Mouse (Mus musculus) kidney, adult 2 months (tissue): ENCODE data around the gene Ap4s1. TPM values are rescaled to one million over a fixed set of nuclear protein-coding genes. Genes with fewer than 3 reads are reported as not detected.

Source experiments
- DNase-seq: peaks from one replicate; pipeline ENCODE4 v3.0.0; 2021
- H3K27ac ChIP-seq: fragments of 200-500 bp; 2 replicates; pipeline ENCODE4 v1.5.1; 2012; ENCODE audit warnings: low read depth, low read length, control low read depth, inconsistent platforms; ENCODE audit not compliant: insufficient read depth
- H3K27me3 ChIP-seq: fragments of 200-500 bp; replicated peaks from 2 replicates; pipeline ENCODE4 v1.6.1; 2012; ENCODE audit warnings: mild to moderate bottlenecking, moderate library complexity, low read length, inconsistent platforms; ENCODE audit not compliant: control insufficient read depth, insufficient read depth
- H3K36me3 ChIP-seq: fragments of 200-500 bp; 2 replicates; pipeline ENCODE4 v1.6.1; 2012; ENCODE audit warnings: mild to moderate bottlenecking, moderate library complexity, low read length, inconsistent platforms; ENCODE audit not compliant: control insufficient read depth, insufficient read depth
- H3K4me1 ChIP-seq: fragments of 200-500 bp; 2 replicates; pipeline ENCODE4 v1.6.1; 2011; ENCODE audit warnings: low read length; ENCODE audit not compliant: control insufficient read depth, insufficient read depth
- H3K4me3 ChIP-seq: fragments of 200-500 bp; 2 replicates; pipeline ENCODE4 v1.5.1; 2011; ENCODE audit warnings: mild to moderate bottlenecking, low read depth, low read length, control low read depth; ENCODE audit not compliant: insufficient read depth
- CTCF ChIP-seq: fragments of 200-500 bp; conservative IDR thresholded peaks from 2 replicates; pipeline ENCODE4 v1.5.1; 2011; ENCODE audit warnings: low read depth, mild to moderate bottlenecking, control low read depth, low read length, moderate library complexity, mixed read lengths; ENCODE audit not compliant: insufficient read depth, insufficient read length
- POLR2A ChIP-seq: fragments of 200-500 bp; IDR thresholded peaks from one replicate; pipeline ENCODE4 v1.6.1; 2011; ENCODE audit warnings: low read depth, low read length, control low read depth
- WGBS: fragments of 180-500 bp; shearing (Covaris S2); methylation state at CpG from one replicate; pipeline ENCODE4 v1.1.7; 2018; 5-methylcytosine and 5-hydroxymethylcytosine counted together
- polyA plus RNA-seq: library from polyadenylated mRNA; depleted of rRNA; stranded (reverse); fragments of >200 nt; gene quantifications from 2 replicates; pipeline ENCODE4 v1.2.3, GENCODE M21; 2012

The Ap4s1 gene
- polyA plus RNA-seq, 1 experiment = 11.7 TPM

DNA sequence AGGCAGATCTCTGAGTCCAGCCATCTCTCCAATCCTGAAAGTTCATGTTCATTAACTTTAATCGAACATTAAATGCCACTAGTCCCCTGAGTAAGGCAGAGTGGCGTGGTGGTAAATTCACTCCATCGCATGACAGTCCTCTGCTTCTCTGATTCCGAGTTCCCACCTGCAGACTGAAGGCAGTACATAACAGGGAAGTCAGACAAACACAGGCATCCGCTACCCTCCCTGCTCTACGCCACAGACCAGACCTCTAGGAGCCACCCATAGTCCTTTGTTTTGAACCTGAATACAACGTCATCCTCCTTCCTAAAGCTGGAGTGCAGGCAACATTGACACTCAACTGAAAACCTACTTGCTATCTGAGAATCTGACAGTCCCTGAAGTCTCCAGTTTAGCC is 13.7 kb downstream of the Ap4s1 start:
- H3K4me3 ChIP-seq = no peak overlapping the region
- no peaks in the 10 kb centered on the region for H3K36me3 ChIP-seq
- H3K4me1 ChIP-seq = peaks cover 4% of the 10 kb centered on the region; the same call in 1 of the 2 replicates
- TF ChIP-seq POLR2A (no peak), CTCF (no peak)
- no peaks in the 10 kb centered on the region for H3K27me3 ChIP-seq
- no peak for DNase-seq
- no peak overlapping the region for H3K27ac ChIP-seq
- WGBS = 77% methylated on average over 7 of the region's 7 CpGs

DNA sequence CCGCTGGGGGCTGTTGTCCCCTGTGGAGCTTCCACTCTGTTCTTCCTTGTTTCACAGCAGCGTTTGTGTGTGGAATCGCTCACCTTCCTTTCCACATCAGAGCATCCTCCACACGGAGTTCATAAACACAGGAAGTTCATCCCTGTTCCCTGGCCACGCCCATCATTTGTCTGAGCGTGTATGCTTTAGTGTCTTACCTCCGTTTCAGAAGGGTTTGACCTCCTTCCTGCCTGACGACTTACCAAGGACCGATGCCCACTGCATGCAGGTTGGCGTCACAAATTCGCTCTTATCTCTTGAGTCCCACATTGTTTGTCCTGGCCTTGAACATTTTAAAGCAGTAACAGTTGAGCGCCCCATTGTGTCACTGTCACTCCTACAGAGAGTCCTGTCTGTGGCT is 14.9 kb downstream of the Ap4s1 start:
- no peak overlapping the region for H3K4me3 ChIP-seq
- peaks cover 4% of the 10 kb centered on the region; the same call in 1 of the 2 replicates for H3K4me1 ChIP-seq
- DNase-seq = peak; percentile 14
- no peak overlapping the region for H3K27ac ChIP-seq
- H3K36me3 ChIP-seq = no peaks in the 10 kb centered on the region
- TF ChIP-seq POLR2A (no peak), CTCF (no peak)
- H3K27me3 ChIP-seq = no peaks in the 10 kb centered on the region
- 71% methylated on average over 12 of the region's 12 CpGs for WGBS

DNA sequence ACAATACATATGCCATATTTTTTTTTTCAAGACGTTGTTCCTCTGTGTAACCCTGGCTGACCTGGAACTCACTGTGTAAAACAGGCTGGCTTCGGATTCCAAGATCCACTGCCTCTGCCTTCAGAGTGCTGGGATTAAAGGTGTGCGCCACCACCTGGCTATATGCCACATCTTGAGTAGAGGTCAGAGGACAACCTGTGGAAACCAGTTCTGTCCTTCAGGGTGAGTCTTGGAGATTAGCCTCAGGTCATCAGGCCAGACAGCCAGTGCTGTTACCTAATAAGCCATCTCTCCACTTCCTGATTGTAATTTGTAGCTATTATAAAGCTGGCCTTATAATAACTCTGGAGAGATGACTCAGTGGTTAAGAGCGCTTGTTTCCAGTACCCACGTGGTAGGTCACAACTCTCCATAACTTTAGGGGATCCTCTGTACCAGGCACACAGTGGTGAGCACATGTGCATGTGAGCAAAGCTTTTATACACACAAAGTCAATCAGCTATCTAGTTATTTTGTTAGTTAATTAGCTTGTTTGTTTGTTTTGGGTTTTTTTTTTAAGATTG is 15.9 kb downstream of the Ap4s1 start:
- Histone ChIP-seq H3K27ac (no peak overlapping the region), H3K27me3 (no peaks in the 10 kb centered on the region), H3K4me3 (no peak overlapping the region), H3K36me3 (no peaks in the 10 kb centered on the region), H3K4me1 (peaks cover 4% of the 10 kb centered on the region; the same call in 1 of the 2 replicates)
- DNase-seq = peak; percentile 81
- WGBS = 48% methylated on average over 5 of the region's 5 CpGs
- TF ChIP-seq POLR2A (no peak), CTCF (no peak)

DNA sequence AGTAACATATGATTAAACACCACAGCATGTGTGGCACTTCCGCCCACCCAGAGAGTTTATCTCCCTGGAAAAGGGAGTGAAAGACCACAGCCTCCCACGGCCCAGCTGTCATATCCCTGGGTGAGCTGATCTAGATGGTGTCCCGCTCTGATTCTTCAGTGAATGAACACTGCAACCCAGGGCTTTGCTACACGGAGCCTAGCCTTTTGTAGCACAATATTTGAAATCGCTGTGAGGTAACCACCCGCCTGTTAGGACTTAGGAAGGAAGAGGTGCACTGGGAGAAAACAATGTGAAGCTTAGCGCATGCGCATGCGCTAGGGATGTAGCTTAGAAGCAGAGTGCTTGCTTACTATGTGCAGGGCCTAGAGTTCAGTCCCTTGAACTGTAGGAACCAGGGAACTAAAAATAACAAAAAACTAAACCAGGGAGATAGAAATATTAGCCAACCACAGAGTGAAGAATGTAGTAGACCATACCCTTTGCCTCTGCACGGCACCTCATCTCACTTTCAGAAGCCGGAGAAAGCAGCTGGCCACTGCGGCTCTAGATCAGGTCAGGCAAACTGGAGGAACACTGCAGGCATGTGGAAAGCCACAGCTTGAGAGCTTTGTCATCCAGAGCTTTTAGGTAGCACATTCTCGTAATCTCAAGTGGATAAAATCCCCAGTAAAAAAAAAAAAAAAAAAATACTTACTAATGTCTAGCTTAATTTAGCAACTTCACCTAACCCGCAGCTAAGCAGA is 18.3 kb downstream of the Ap4s1 start:
- TF ChIP-seq CTCF = no peak
- TF ChIP-seq POLR2A = no peak
- Histone ChIP-seq H3K27me3 (no peaks in the 10 kb centered on the region), H3K27ac (no peak overlapping the region), H3K36me3 (no peaks in the 10 kb centered on the region), H3K4me3 (no peak overlapping the region), H3K4me1 (peaks cover 9% of the 10 kb centered on the region; the same call in 1 of the 2 replicates)
- DNase-seq = peak; percentile 50
- WGBS = 57% methylated on average over 14 of the region's 14 CpGs

DNA sequence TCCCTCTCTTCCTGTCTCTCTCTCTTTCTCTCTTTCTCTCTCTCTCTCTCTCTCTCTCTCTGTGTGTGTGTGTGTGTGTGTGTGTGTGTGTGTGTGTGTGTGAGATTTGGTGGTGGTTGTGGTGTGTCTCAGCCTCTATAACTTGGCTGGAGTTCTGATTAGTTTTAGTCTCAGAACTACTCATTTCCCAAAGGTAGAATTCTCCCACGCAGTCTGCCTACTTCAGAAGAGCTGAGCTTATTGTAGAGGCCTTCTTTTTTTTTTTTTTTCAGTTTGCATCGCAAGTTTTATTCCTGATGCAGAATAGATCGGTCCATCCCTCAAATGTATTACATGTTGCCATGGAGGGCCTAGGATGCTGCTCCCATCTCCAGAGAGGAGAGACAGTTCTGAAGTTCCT is 18.9 kb downstream of the Ap4s1 start:
- Histone ChIP-seq H3K4me3 (no peak overlapping the region), H3K4me1 (peaks cover 9% of the 10 kb centered on the region; the same call in 1 of the 2 replicates), H3K27ac (no peak overlapping the region), H3K27me3 (no peaks in the 10 kb centered on the region), H3K36me3 (no peaks in the 10 kb centered on the region)
- TF ChIP-seq POLR2A (no peak), CTCF (no peak)
- DNase-seq = no peak
- WGBS = 66% methylated on average over 3 of the region's 3 CpGs

DNA sequence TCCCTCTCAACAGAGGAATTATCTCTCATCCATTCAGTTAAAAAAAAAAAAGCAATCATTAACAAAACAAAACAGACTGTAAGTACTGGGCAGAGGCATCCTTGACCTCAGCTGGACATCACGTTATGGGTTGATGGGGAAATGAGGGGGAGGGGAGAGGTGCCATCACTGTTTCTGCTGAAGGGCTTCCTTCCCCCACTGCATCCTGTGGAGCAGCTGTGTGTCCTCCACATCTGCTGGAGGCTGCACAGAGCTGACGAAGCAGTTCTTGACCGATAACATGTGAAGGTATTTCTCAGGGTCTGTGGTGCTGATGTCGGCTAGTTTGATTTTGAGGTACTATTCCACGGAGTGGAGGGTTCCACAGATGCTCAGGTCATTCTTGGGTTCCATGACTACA is 19.3 kb downstream of the Ap4s1 start:
- Histone ChIP-seq H3K4me1 (peaks cover 9% of the 10 kb centered on the region; the same call in 1 of the 2 replicates), H3K27ac (no peak overlapping the region), H3K36me3 (no peaks in the 10 kb centered on the region), H3K27me3 (no peaks in the 10 kb centered on the region), H3K4me3 (no peak overlapping the region)
- no peak for DNase-seq
- no peak for TF ChIP-seq POLR2A
- TF ChIP-seq CTCF = no peak
- 44% methylated on average over 5 of the region's 5 CpGs for WGBS

DNA sequence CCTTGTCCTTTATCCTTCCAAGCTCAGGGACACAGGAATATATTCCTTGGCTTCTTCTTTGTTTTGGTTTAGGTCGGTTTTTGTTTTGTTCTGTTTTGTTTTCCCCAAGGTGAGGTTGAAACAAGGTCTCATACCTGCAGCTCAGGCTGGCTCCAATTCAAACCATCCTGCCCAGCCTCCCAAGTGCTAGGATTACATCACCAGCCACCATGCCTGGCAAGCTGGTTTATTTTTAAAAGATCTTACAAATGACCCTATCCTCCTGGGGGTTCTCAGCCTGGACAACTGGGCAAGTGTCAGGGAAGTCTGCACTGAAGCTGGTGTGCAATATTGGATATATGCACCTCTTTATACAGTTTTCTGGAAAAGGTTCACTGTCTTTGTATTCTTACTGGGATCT is 21.9 kb downstream of the Ap4s1 start:
- no peaks in the 10 kb centered on the region for H3K36me3 ChIP-seq
- WGBS = 38% methylated on average over 1 of the region's 1 CpGs
- no peak overlapping the region for H3K27ac ChIP-seq
- H3K27me3 ChIP-seq = no peaks in the 10 kb centered on the region
- TF ChIP-seq CTCF = no peak
- no peak for TF ChIP-seq POLR2A
- DNase-seq = peak; percentile 75
- H3K4me1 ChIP-seq = peaks cover 5% of the 10 kb centered on the region; the same call in 1 of the 2 replicates
- H3K4me3 ChIP-seq = no peak overlapping the region
